Mouse (Mus musculus): ENCODE data around the gene Kynu. TPM values are rescaled to one million over a fixed set of nuclear protein-coding genes. Genes with fewer than 3 reads are reported as not detected.

The Kynu gene
- polyA plus RNA-seq, 1 experiment from 2014 or later = 0.98 TPM

- WGBS = 53% methylated on average over 3 of the region's 3 CpGs
- H3K36me3 ChIP-seq = no peaks in the 10 kb centered on the region
- H3K27me3 ChIP-seq = no peaks in the 10 kb centered on the region
- H3K27ac ChIP-seq = no peak overlapping the region
- H3K4me2 ChIP-seq (replicated peaks) = no peak overlapping the region
- H3K9ac ChIP-seq = no peak overlapping the region
- ATAC-seq (ENCODE audit: low FRiP score) = no peak; the same call in 1 of the 2 replicates
- no peak overlapping the region for H3K4me3 ChIP-seq
- no peaks in the 10 kb centered on the region for H3K9me3 ChIP-seq (replicated peaks)
- no peaks in the 10 kb centered on the region for H3K4me1 ChIP-seq
These were observed 119.0 kb downstream of the Kynu start for GRCm38 (mm10) chr2:43674098-43674497.

GRCm38 (mm10) chr2:43675277-43675676 is 120.1 kb downstream of the Kynu start:
- H3K9me3 ChIP-seq (replicated peaks) = no peaks in the 10 kb centered on the region
- H3K27me3 ChIP-seq = no peaks in the 10 kb centered on the region
- no peak for ATAC-seq (ENCODE audit: low FRiP score)
- no peak overlapping the region for H3K27ac ChIP-seq
- H3K4me3 ChIP-seq = no peak overlapping the region
- no peaks in the 10 kb centered on the region for H3K36me3 ChIP-seq
- H3K4me2 ChIP-seq (replicated peaks) = no peak overlapping the region
- H3K4me1 ChIP-seq = no peaks in the 10 kb centered on the region
- WGBS = 86% methylated on average over 4 of the region's 4 CpGs
- no peak overlapping the region for H3K9ac ChIP-seq

GRCm38 (mm10) chr2:43690402-43690801 is 135.3 kb downstream of the Kynu start:
- Histone ChIP-seq H3K36me3 (no peaks in the 10 kb centered on the region), H3K9me3 (replicated peaks) (no peaks in the 10 kb centered on the region), H3K9ac (no peak overlapping the region), H3K27me3 (no peaks in the 10 kb centered on the region), H3K4me3 (no peak overlapping the region), H3K4me2 (replicated peaks) (no peak overlapping the region), H3K4me1 (no peaks in the 10 kb centered on the region), H3K27ac (no peak overlapping the region)
- WGBS = 83% methylated on average over 2 of the region's 2 CpGs
- no peak for ATAC-seq (ENCODE audit: low FRiP score)

GRCm38 (mm10) chr2:43691290-43691689 is 136.2 kb downstream of the Kynu start:
- 91% methylated on average over 2 of the region's 2 CpGs for WGBS
- H3K9ac ChIP-seq = no peak overlapping the region
- H3K27ac ChIP-seq = no peak overlapping the region
- no peaks in the 10 kb centered on the region for H3K9me3 ChIP-seq (replicated peaks)
- no peaks in the 10 kb centered on the region for H3K4me1 ChIP-seq
- no peak for ATAC-seq (ENCODE audit: low FRiP score)
- no peak overlapping the region for H3K4me2 ChIP-seq (replicated peaks)
- H3K4me3 ChIP-seq = no peak overlapping the region
- no peaks in the 10 kb centered on the region for H3K36me3 ChIP-seq
- H3K27me3 ChIP-seq = no peaks in the 10 kb centered on the region

GRCm38 (mm10) chr2:43695635-43696034 is 140.5 kb downstream of the Kynu start:
- Histone ChIP-seq H3K4me1 (no peaks in the 10 kb centered on the region), H3K4me2 (replicated peaks) (no peak overlapping the region), H3K9ac (no peak overlapping the region), H3K4me3 (no peak overlapping the region), H3K27ac (no peak overlapping the region), H3K36me3 (no peaks in the 10 kb centered on the region), H3K27me3 (no peaks in the 10 kb centered on the region), H3K9me3 (replicated peaks) (no peaks in the 10 kb centered on the region)
- WGBS = 83% methylated on average over 3 of the region's 3 CpGs
- no peak for ATAC-seq (ENCODE audit: low FRiP score)

GRCm38 (mm10) chr2:43712611-43713138 is 157.5 kb downstream of the Kynu start:
- Histone ChIP-seq H3K27me3 (no peaks in the 10 kb centered on the region), H3K27ac (no peak overlapping the region), H3K9ac (no peak overlapping the region), H3K4me3 (no peak overlapping the region), H3K9me3 (replicated peaks) (no peaks in the 10 kb centered on the region), H3K36me3 (no peaks in the 10 kb centered on the region), H3K4me2 (replicated peaks) (no peak overlapping the region), H3K4me1 (no peaks in the 10 kb centered on the region)
- 91% methylated on average over 2 of the region's 2 CpGs for WGBS
- ATAC-seq (ENCODE audit: low FRiP score) = no peak

GRCm38 (mm10) chr2:43722446-43723103 is 167.4 kb downstream of the Kynu start:
- H3K36me3 ChIP-seq = no peaks in the 10 kb centered on the region
- H3K4me2 ChIP-seq (replicated peaks) = peak overlapping the region; percentile 44
- peak overlapping the region; percentile 16 for H3K4me3 ChIP-seq
- no peak overlapping the region for H3K27ac ChIP-seq
- 17% methylated on average over 14 of the region's 14 CpGs for WGBS
- no peaks in the 10 kb centered on the region; the same call in 1 of the 2 replicates for H3K27me3 ChIP-seq
- peak; percentile 93 for ATAC-seq (ENCODE audit: low FRiP score)
- H3K9me3 ChIP-seq (replicated peaks) = no peaks in the 10 kb centered on the region
- H3K4me1 ChIP-seq = peaks cover 4% of the 10 kb centered on the region; the same call in 1 of the 2 replicates
- 0 out of 2 replicates have a peak overlapping the region, but pooled peaks have one; percentile 32 for H3K9ac ChIP-seq

GRCm38 (mm10) chr2:43723104-43723541 is 168.0 kb downstream of the Kynu start:
- WGBS = 63% methylated on average over 7 of the region's 7 CpGs
- ATAC-seq (ENCODE audit: low FRiP score) = peak; percentile 82
- H3K4me3 ChIP-seq = peak overlapping the region; percentile 16

GRCm38 (mm10) chr2:43727181-43727580 is 172.1 kb downstream of the Kynu start:
- 84% methylated on average over 5 of the region's 5 CpGs for WGBS
- no peaks in the 10 kb centered on the region; the same call in 1 of the 2 replicates for H3K27me3 ChIP-seq
- ATAC-seq (ENCODE audit: low FRiP score) = no peak

More at GRCm38 (mm10) chr2:43723104-43723541, 168.0 kb downstream of the Kynu start:
- no peak overlapping the region for H3K27ac ChIP-seq
- H3K4me1 ChIP-seq = peaks cover 4% of the 10 kb centered on the region; the same call in 1 of the 2 replicates
- peak overlapping the region; percentile 44 for H3K4me2 ChIP-seq (replicated peaks)
- H3K9me3 ChIP-seq (replicated peaks) = no peaks in the 10 kb centered on the region
- H3K9ac ChIP-seq = 0 out of 2 replicates have a peak overlapping the region, but pooled peaks have one; percentile 32
- no peaks in the 10 kb centered on the region for H3K36me3 ChIP-seq
- H3K27me3 ChIP-seq = no peaks in the 10 kb centered on the region; the same call in 1 of the 2 replicates

GRCm38 (mm10) chr2:43727693-43728092 is 172.6 kb downstream of the Kynu start:
- no peak overlapping the region for H3K4me2 ChIP-seq (replicated peaks)
- no peaks in the 10 kb centered on the region for H3K9me3 ChIP-seq (replicated peaks)
- ATAC-seq (ENCODE audit: low FRiP score) = no peak
- 86% methylated on average over 8 of the region's 8 CpGs for WGBS
- no peaks in the 10 kb centered on the region; the same call in 1 of the 2 replicates for H3K27me3 ChIP-seq
- H3K27ac ChIP-seq = no peak overlapping the region
- H3K4me1 ChIP-seq = peaks cover 4% of the 10 kb centered on the region; the same call in 1 of the 2 replicates
- H3K9ac ChIP-seq = no peak overlapping the region
- no peak overlapping the region for H3K4me3 ChIP-seq
- no peaks in the 10 kb centered on the region for H3K36me3 ChIP-seq

More at GRCm38 (mm10) chr2:43727181-43727580, 172.1 kb downstream of the Kynu start:
- Histone ChIP-seq H3K27ac (no peak overlapping the region), H3K4me3 (no peak overlapping the region), H3K36me3 (no peaks in the 10 kb centered on the region), H3K9me3 (replicated peaks) (no peaks in the 10 kb centered on the region), H3K4me1 (peaks cover 4% of the 10 kb centered on the region; the same call in 1 of the 2 replicates), H3K9ac (no peak overlapping the region), H3K4me2 (replicated peaks) (no peak overlapping the region)

GRCm38 (mm10) chr2:43728831-43729230 is 173.7 kb downstream of the Kynu start:
- Histone ChIP-seq H3K4me2 (replicated peaks) (no peak overlapping the region), H3K27ac (no peak overlapping the region), H3K36me3 (no peaks in the 10 kb centered on the region), H3K4me1 (no peaks in the 10 kb centered on the region), H3K27me3 (no peaks in the 10 kb centered on the region; the same call in 1 of the 2 replicates), H3K9me3 (replicated peaks) (no peaks in the 10 kb centered on the region), H3K9ac (no peak overlapping the region), H3K4me3 (no peak overlapping the region)
- no peak for ATAC-seq (ENCODE audit: low FRiP score)
- 95% methylated on average over 3 of the region's 3 CpGs for WGBS
